11 mouse cellular contexts compared by ENCODE assay signal in genomic region chr8:117410391-117410790, GRCm38 (mm10).
A peak's percentile ranks its signal among the peaks of the same experiment; 100 is the strongest.
DNase-seq lines count a peak whose midpoint lies in the region; ATAC-seq and TF ChIP-seq lines count a peak whose summit lies in the region.
"Had no signal": no experiment of that assay in that cellular context is flagged by ENCODE, and none has a peak within 500 bp of the region (broad histone marks: within the 10 kb centered on the region; RNA-seq: fewer than 3 reads in every experiment).

No protein-coding gene starts in this region.

- DNase-seq in adrenal gland, adult (ENCODE audit: inconsistent age in 2 of 2, low spot score in 1 of 2), result peak; percentile 51 to 75
- no peak for DNase-seq in adrenal gland, postnatal 25 days
- peak; percentile 25 to 39 for DNase-seq in gastrocnemius, adult 8-10 months (ENCODE audit: low spot score in 2 of 2)
- DNase-seq in lung, postnatal 0 days (ENCODE audit: low spot score), result peak; percentile 68
- DNase-seq in liver, embryonic 11.5 days (ENCODE audit: low spot score), result no peak
- DNase-seq: thymus, postnatal 36 days had no signal

- H3K4me1 ChIP-seq in intestine, postnatal 0 days (replicated peaks; ENCODE audit: control insufficient read depth, insufficient read depth, low read length), result 0 out of 2 replicates have a peak, but pooled peaks cover 2% of the 10 kb centered on the region
- no peaks in the 10 kb centered on the region; the same call in 1 of the 2 replicates for H3K4me1 ChIP-seq in lung, postnatal 0 days (ENCODE audit: insufficient read depth, low read depth, low read length)
- no peaks in the 10 kb centered on the region for H3K4me1 ChIP-seq in liver, embryonic 11.5 days (replicated peaks; ENCODE audit: control insufficient read depth, insufficient read depth, low read length)
- H3K4me1 ChIP-seq in forebrain, embryonic 13.5 days, result peaks cover 10% of the 10 kb centered on the region; the same call in 1 of the 2 replicates

- no peak overlapping the region for H3K9ac ChIP-seq in intestine, postnatal 0 days (ENCODE audit: low read depth, low read length)
- no peak overlapping the region for H3K9ac ChIP-seq in lung, postnatal 0 days (replicated peaks; ENCODE audit: low read depth)
- no peak overlapping the region for H3K9ac ChIP-seq in liver, embryonic 11.5 days (ENCODE audit: low read depth, low read length)
- H3K9ac ChIP-seq in forebrain, embryonic 13.5 days, result no peak overlapping the region

- no peaks in the 10 kb centered on the region for H3K27me3 ChIP-seq in intestine, postnatal 0 days (replicated peaks; ENCODE audit: control insufficient read depth, insufficient read depth, low read length)
- H3K27me3 ChIP-seq in lung, postnatal 0 days (replicated peaks; ENCODE audit: insufficient read depth, low read length), result no peaks in the 10 kb centered on the region
- no peaks in the 10 kb centered on the region for H3K27me3 ChIP-seq in liver, embryonic 11.5 days (replicated peaks; ENCODE audit: control insufficient read depth, insufficient read depth, low read length)
- H3K27me3 ChIP-seq in forebrain, embryonic 13.5 days, result no peaks in the 10 kb centered on the region

- peak overlapping the region; percentile 50 for H3K27ac ChIP-seq in intestine, postnatal 0 days (ENCODE audit: low read depth, low read length)
- no peak overlapping the region for H3K27ac ChIP-seq in lung, postnatal 0 days (ENCODE audit: low read length)
- no peak overlapping the region for H3K27ac ChIP-seq in liver, embryonic 11.5 days (ENCODE audit: low read depth, low read length)
- no peak overlapping the region for H3K27ac ChIP-seq in forebrain, embryonic 13.5 days
- H3K27ac ChIP-seq: left cerebral cortex, adult 2 months had no signal

- H3K4me3 ChIP-seq in intestine, postnatal 0 days (ENCODE audit: low read depth, low read length), result no peak overlapping the region
- H3K4me3 ChIP-seq in lung, postnatal 0 days (ENCODE audit: low read depth, low read length), result no peak overlapping the region
- H3K4me3 ChIP-seq in liver, embryonic 11.5 days (ENCODE audit: low read depth, low read length), result no peak overlapping the region
- H3K4me3 ChIP-seq in forebrain, embryonic 13.5 days, result no peak overlapping the region
- H3K4me3 ChIP-seq: left cerebral cortex, adult 2 months; myocyte had no signal

- ATAC-seq in intestine, postnatal 0 days, result peak; percentile 35; the same call in 1 of the 2 replicates
- ATAC-seq in lung, postnatal 0 days, result peak; percentile 83
- no peak for ATAC-seq in liver, embryonic 11.5 days (replicated peaks; ENCODE audit: low FRiP score)
- no peak for ATAC-seq in forebrain, embryonic 13.5 days
- no peak for ATAC-seq in megakaryocyte, adult 5-6 weeks (ENCODE audit: poor library complexity, severe bottlenecking)

- H3K36me3 ChIP-seq in intestine, postnatal 0 days (ENCODE audit: control insufficient read depth, insufficient read depth), result peaks cover 20% of the 10 kb centered on the region
- no peaks in the 10 kb centered on the region for H3K36me3 ChIP-seq in lung, postnatal 0 days (ENCODE audit: insufficient read depth, low read length)
- no peaks in the 10 kb centered on the region for H3K36me3 ChIP-seq in liver, embryonic 11.5 days (ENCODE audit: control insufficient read depth, insufficient read depth, low read length)
- 0 out of 2 replicates have a peak, but pooled peaks cover 2% of the 10 kb centered on the region for H3K36me3 ChIP-seq in forebrain, embryonic 13.5 days (ENCODE audit: poor library complexity, severe bottlenecking)

- no peak for TF ChIP-seq CTCF in intestine, postnatal 0 days (IDR thresholded peaks at IDR 0.05; ENCODE audit: low read depth)
- TF ChIP-seq CTCF in lung, postnatal 0 days (IDR thresholded peaks at IDR 0.05), result no peak

- WGBS in intestine, postnatal 0 days, result 30% methylated on average over 10 of the region's 10 CpGs
- WGBS in lung, postnatal 0 days, result 43% methylated on average over 10 of the region's 10 CpGs
- 81% methylated on average over 10 of the region's 10 CpGs for WGBS in liver, embryonic 11.5 days
- 73% methylated on average over 10 of the region's 10 CpGs for WGBS in forebrain, embryonic 13.5 days

- TF ChIP-seq EP300 in lung, postnatal 0 days (IDR thresholded peaks at IDR 0.05), result no peak

- no peak overlapping the region; the same call in 1 of the 2 replicates for H3K4me2 ChIP-seq in intestine, postnatal 0 days (replicated peaks; ENCODE audit: low read depth)
- H3K4me2 ChIP-seq in lung, postnatal 0 days (replicated peaks; ENCODE audit: low read depth, low read length), result no peak overlapping the region
- no peak overlapping the region for H3K4me2 ChIP-seq in liver, embryonic 11.5 days
- H3K4me2 ChIP-seq in forebrain, embryonic 13.5 days, result no peak overlapping the region

- H3K9me3 ChIP-seq in intestine, postnatal 0 days (ENCODE audit: control insufficient read depth), result no peaks in the 10 kb centered on the region
- no peaks in the 10 kb centered on the region for H3K9me3 ChIP-seq in lung, postnatal 0 days (ENCODE audit: low read length)
- H3K9me3 ChIP-seq in liver, embryonic 11.5 days (ENCODE audit: control insufficient read depth, low read length), result no peaks in the 10 kb centered on the region
- no peaks in the 10 kb centered on the region for H3K9me3 ChIP-seq in forebrain, embryonic 13.5 days (replicated peaks)

Comparison
In these comparisons a context has a peak if more than half of its experiments do, and no peak if none do; other contexts are left out.
1. DNase-seq: peak in adrenal gland, adult (2 of 2), gastrocnemius, adult 8-10 months (2 of 2) and lung, postnatal 0 days (single experiment); none in adrenal gland, postnatal 25 days (single experiment) and liver, embryonic 11.5 days (single experiment).
2. ATAC-seq: peak in intestine, postnatal 0 days (single experiment) and lung, postnatal 0 days (single experiment); none in liver, embryonic 11.5 days (single experiment), forebrain, embryonic 13.5 days (single experiment) and megakaryocyte, adult 5-6 weeks (single experiment).